Mouse (Mus musculus) stomach, embryonic 14.5 days (tissue): Measurements from ENCODE around the gene Clca3b. TPM values are rescaled to one million over a fixed set of nuclear protein-coding genes. Genes with fewer than 3 reads are reported as not detected.
"Not testable (repeated sequence)": the region's sequence is repeated elsewhere in the genome, so short reads cannot be mapped to it uniquely, and the experiment has no call there.

Experiments used
- ATAC-seq: fragments of 200-750 bp; cut with Nextera tagmentation; 2 replicates; pipeline ENCODE4 v1.8.0; 2017; ENCODE audit warnings: low read depth, moderate TSS enrichment; ENCODE audit not compliant: insufficient number of reproducible peaks, insufficient read depth, low FRiP score
- H3K27ac ChIP-seq: fragments of 300-500 bp; sonication (generic); 2 replicates; pipeline ENCODE4 v1.5.1; 2014; ENCODE audit warnings: mild to moderate bottlenecking, low read length, moderate library complexity, mixed read lengths
- H3K27me3 ChIP-seq: fragments of 300-500 bp; sonication (generic); 2 replicates; pipeline ENCODE4 v1.6.1; 2014; ENCODE audit warnings: low read length, control low read depth, mixed read lengths; ENCODE audit not compliant: control insufficient read depth, insufficient read depth
- H3K36me3 ChIP-seq: fragments of 300-500 bp; sonication (generic); 2 replicates; pipeline ENCODE4 v1.6.1; 2014; ENCODE audit warnings: mild to moderate bottlenecking, control low read depth, low read length, moderate library complexity, mixed read lengths; ENCODE audit not compliant: control insufficient read depth, insufficient read depth
- H3K4me1 ChIP-seq: fragments of 300-500 bp; sonication (generic); 2 replicates; pipeline ENCODE4 v1.6.1; 2014; ENCODE audit warnings: low read length, control low read depth, mixed read lengths; ENCODE audit not compliant: control insufficient read depth, insufficient read depth
- H3K4me2 ChIP-seq: fragments of 300-500 bp; sonication (generic); replicated peaks from 2 replicates; pipeline ENCODE4 v1.6.1; 2014; ENCODE audit warnings: low read depth, low read length, control low read depth
- H3K4me3 ChIP-seq: fragments of 300-500 bp; sonication (generic); 2 replicates; pipeline ENCODE4 v1.5.1; 2014; ENCODE audit warnings: low read depth, low read length, control low read depth
- H3K9ac ChIP-seq: fragments of 300-500 bp; sonication (generic); replicated peaks from 2 replicates; pipeline ENCODE4 v1.6.1; 2014; ENCODE audit warnings: low read depth, mild to moderate bottlenecking, control low read depth, low read length, moderate library complexity, mixed read lengths
- H3K9me3 ChIP-seq: fragments of 300-500 bp; sonication (generic); 2 replicates; pipeline ENCODE4 v1.6.1; 2016; ENCODE audit warnings: low read depth, low read length, control low read depth; ENCODE audit not compliant: control insufficient read depth
- WGBS: fragments of 180-500 bp; shearing (Covaris S2); extraction: QIAGEN DNeasy Blood & Tissue Kit; methylation state at CpG from one replicate; pipeline ENCODE4 v1.1.7; 2014; 5-methylcytosine and 5-hydroxymethylcytosine counted together
- polyA plus RNA-seq: library from polyadenylated mRNA; unstranded; fragments of >200 nt; fragmentation: Nextera tagmentation; extraction: Ambion mirVana; gene quantifications from 2 replicates; pipeline ENCODE4 v1.2.1, GENCODE M21; 2014

Gene Clca3b
- polyA plus RNA-seq, 1 experiment from 2014 or later = 0.35 TPM

GRCm38 (mm10) chr3:144823331-144823730, 25.8 kb downstream of the Clca3b start:
- Histone ChIP-seq H3K27me3 (no peaks in the 10 kb centered on the region), H3K4me1 (no peaks in the 10 kb centered on the region), H3K9me3 (no peaks in the 10 kb centered on the region), H3K27ac (no peak overlapping the region), H3K9ac (no peak overlapping the region), H3K36me3 (no peaks in the 10 kb centered on the region), H3K4me3 (no peak overlapping the region), H3K4me2 (no peak overlapping the region)
- ATAC-seq = no peak
- 79% methylated on average over 5 of the region's 5 CpGs for WGBS

- Histone ChIP-seq H3K27me3 (no peaks in the 10 kb centered on the region), H3K36me3 (no peaks in the 10 kb centered on the region), H3K9me3 (no peaks in the 10 kb centered on the region), H3K9ac (no peak overlapping the region), H3K4me2 (no peak overlapping the region), H3K4me3 (no peak overlapping the region), H3K4me1 (no peaks in the 10 kb centered on the region), H3K27ac (no peak overlapping the region)
- no peak for ATAC-seq
- 19% methylated on average over 1 of the region's 1 CpGs for WGBS
Observed at GRCm38 (mm10) chr3:144820632-144821031, 28.5 kb downstream of the Clca3b start.

GRCm38 (mm10) chr3:144819219-144819618, 29.9 kb downstream of the Clca3b start, which contains the start of gene Clca3a2:
Gene Clca3a2 (minus strand): TSS chr3:144819494.
- not testable (repeated sequence) for ATAC-seq

GRCm38 (mm10) chr3:144813336-144813735, 35.8 kb downstream of the Clca3b start:
- not testable (repeated sequence) for ATAC-seq, H3K36me3 ChIP-seq, H3K27ac ChIP-seq, H3K4me2 ChIP-seq, H3K9me3 ChIP-seq, H3K9ac ChIP-seq, H3K4me1 ChIP-seq, H3K4me3 ChIP-seq, H3K27me3 ChIP-seq
- WGBS = 89% methylated on average over 6 of the region's 6 CpGs

More at GRCm38 (mm10) chr3:144819219-144819618, 29.9 kb downstream of the Clca3b start, which contains the start of gene Clca3a2:
- not testable (repeated sequence) for H3K4me2 ChIP-seq, H3K4me3 ChIP-seq, H3K9ac ChIP-seq, H3K36me3 ChIP-seq, H3K27ac ChIP-seq, H3K4me1 ChIP-seq, H3K27me3 ChIP-seq, H3K9me3 ChIP-seq
- 82% methylated on average over 6 of the region's 6 CpGs for WGBS

- Histone ChIP-seq H3K9ac (no peak overlapping the region), H3K9me3 (no peaks in the 10 kb centered on the region), H3K4me3 (no peak overlapping the region), H3K4me2 (no peak overlapping the region), H3K27me3 (no peaks in the 10 kb centered on the region), H3K4me1 (no peaks in the 10 kb centered on the region), H3K27ac (no peak overlapping the region), H3K36me3 (no peaks in the 10 kb centered on the region)
- ATAC-seq = no peak
- WGBS = 40% methylated on average over 3 of the region's 3 CpGs
Observed at GRCm38 (mm10) chr3:144811821-144812220, 37.3 kb downstream of the Clca3b start.

- H3K36me3 ChIP-seq, H3K9me3 ChIP-seq, H3K27ac ChIP-seq, H3K4me1 ChIP-seq, ATAC-seq, H3K4me2 ChIP-seq, H3K9ac ChIP-seq, H3K27me3 ChIP-seq, H3K4me3 ChIP-seq: not testable (repeated sequence)
- WGBS = 73% methylated on average over 14 of the region's 17 CpGs
Observed at GRCm38 (mm10) chr3:144808153-144808925, 40.8 kb downstream of the Clca3b start.

- H3K4me2 ChIP-seq, ATAC-seq, H3K4me3 ChIP-seq, H3K9me3 ChIP-seq, H3K27me3 ChIP-seq, H3K36me3 ChIP-seq, H3K9ac ChIP-seq, H3K4me1 ChIP-seq, H3K27ac ChIP-seq: not testable (repeated sequence)
- WGBS = 67% methylated on average over 2 of the region's 2 CpGs
Observed at GRCm38 (mm10) chr3:144806626-144807025, 42.5 kb downstream of the Clca3b start.

- Histone ChIP-seq H3K4me1 (no peaks in the 10 kb centered on the region), H3K9me3 (no peaks in the 10 kb centered on the region), H3K27ac (no peak overlapping the region), H3K27me3 (no peaks in the 10 kb centered on the region), H3K4me2 (no peak overlapping the region), H3K36me3 (no peaks in the 10 kb centered on the region), H3K9ac (no peak overlapping the region), H3K4me3 (no peak overlapping the region)
- 32% methylated on average over 8 of the region's 8 CpGs for WGBS
- ATAC-seq = no peak
Observed at GRCm38 (mm10) chr3:144801861-144802260, 47.3 kb downstream of the Clca3b start.
